Mouse (Mus musculus) brain, embryonic 14.5 days (tissue): Measurements from ENCODE around the gene Gm34653.
"Not testable (repeated sequence)": the region's sequence is repeated elsewhere in the genome, so short reads cannot be mapped to it uniquely, and the experiment has no call there.

ENCODE experiments used
- CTCF ChIP-seq: fragments of 200-500 bp; IDR thresholded peaks from 2 replicates; pipeline ENCODE4 v1.5.1; 2012; ENCODE audit warnings: inconsistent platforms, mild to moderate bottlenecking, moderate library complexity, borderline replicate concordance; ENCODE audit not compliant: insufficient read depth, insufficient read length; ENCODE audit errors: extremely low read depth
- POLR2A ChIP-seq: fragments of 200-500 bp; IDR thresholded peaks from 2 replicates; pipeline ENCODE4 v1.6.1; 2012; ENCODE audit warnings: mild to moderate bottlenecking, inconsistent platforms, borderline replicate concordance; ENCODE audit not compliant: poor library complexity, insufficient read depth, insufficient read length, severe bottlenecking; ENCODE audit errors: extremely low read depth

DNA sequence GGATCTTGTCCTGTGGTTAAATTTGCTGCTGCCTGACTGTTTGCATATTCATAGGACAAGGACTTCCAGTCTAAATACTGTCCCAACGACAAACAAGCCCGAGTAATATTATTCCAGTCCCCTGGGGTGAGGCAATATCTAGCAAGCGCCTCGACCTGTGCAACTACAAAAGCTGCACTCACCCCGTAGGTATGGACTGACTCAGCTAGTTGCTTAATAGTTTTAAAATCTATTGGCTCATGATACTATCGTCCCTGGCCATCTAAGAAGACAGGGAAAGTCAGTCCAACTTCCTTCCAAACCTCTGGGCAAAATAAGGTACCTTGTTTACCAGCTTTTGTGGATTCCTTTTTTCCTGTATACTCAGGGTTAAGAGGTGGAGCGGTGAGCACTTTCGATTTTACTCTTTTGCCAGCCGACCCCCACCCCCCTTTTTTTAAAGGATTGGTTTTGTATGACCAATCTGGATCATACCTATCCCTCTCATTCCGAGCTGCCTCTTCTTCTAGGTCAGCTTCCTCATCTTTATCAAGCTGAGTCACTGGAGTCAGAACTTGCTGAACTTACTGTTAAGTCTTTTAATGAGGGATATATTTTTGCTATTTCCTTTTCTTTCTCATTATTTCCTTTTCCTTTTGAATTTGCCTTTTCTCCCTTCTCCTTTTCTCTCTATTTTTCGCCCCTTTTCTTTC lies at the start of gene Gm34653:
- TF ChIP-seq CTCF, POLR2A: not testable (repeated sequence)
